Mouse (Mus musculus) testis, adult 2 months (tissue): ENCODE measurements around the gene Ttc25.

Experiments
- CTCF ChIP-seq: fragments of 200-500 bp; IDR thresholded peaks from 2 replicates; pipeline ENCODE4 v1.5.1; 2012; ENCODE audit warnings: low read depth, mild to moderate bottlenecking, inconsistent platforms, low read length, moderate library complexity; ENCODE audit not compliant: control insufficient read depth, insufficient read depth, insufficient replicate concordance
- POLR2A ChIP-seq: fragments of 200-500 bp; IDR thresholded peaks from 2 replicates; pipeline ENCODE4 v1.6.1; 2012; ENCODE audit warnings: low read depth, mild to moderate bottlenecking, inconsistent platforms, low read length, moderate library complexity; ENCODE audit not compliant: control insufficient read depth

GRCm38 (mm10) chr11:100595533-100595932 lies 50.1 kb downstream of the Ttc25 start:
- TF ChIP-seq CTCF (no peak), POLR2A (no peak)
